Mouse (Mus musculus) bone marrow macrophage, adult 2 months (primary cell): Measurements from ENCODE around the gene Clk2. TPM values are rescaled to one million over a fixed set of nuclear protein-coding genes. Genes with fewer than 3 reads are reported as not detected.
A peak's percentile ranks its signal among the peaks of the same experiment; 100 is the strongest.

Source experiments
- H3K27ac ChIP-seq: 2 replicates; pipeline ENCODE4 v1.5.1; 2012; ENCODE audit warnings: low read depth, low read length; ENCODE audit not compliant: insufficient read depth
- H3K4me1 ChIP-seq: 2 replicates; pipeline ENCODE4 v1.6.1; 2012; ENCODE audit warnings: low read length; ENCODE audit not compliant: control insufficient read depth, insufficient read depth
- H3K4me3 ChIP-seq: 2 replicates; pipeline ENCODE4 v1.5.1; 2012; ENCODE audit warnings: mild to moderate bottlenecking, low read length, moderate library complexity; ENCODE audit not compliant: insufficient read depth
- CTCF ChIP-seq: IDR thresholded peaks from 2 replicates; pipeline ENCODE4 v1.5.1; 2012; ENCODE audit warnings: low read depth, mild to moderate bottlenecking, low read length, moderate library complexity
- POLR2A ChIP-seq: IDR thresholded peaks from 2 replicates; pipeline ENCODE4 v1.6.1; 2012; ENCODE audit warnings: mild to moderate bottlenecking, low read depth, low read length, borderline replicate concordance
- polyA plus RNA-seq: library from polyadenylated mRNA; stranded (reverse); fragments of >200 nt; gene quantifications from 2 replicates; pipeline ENCODE4 v1.2.4, GENCODE M21; 2012; ENCODE audit not compliant: missing spikeins, insufficient read depth, insufficient read length

Gene Clk2
- polyA plus RNA-seq, 1 experiment, result 52.5 TPM

DNA sequence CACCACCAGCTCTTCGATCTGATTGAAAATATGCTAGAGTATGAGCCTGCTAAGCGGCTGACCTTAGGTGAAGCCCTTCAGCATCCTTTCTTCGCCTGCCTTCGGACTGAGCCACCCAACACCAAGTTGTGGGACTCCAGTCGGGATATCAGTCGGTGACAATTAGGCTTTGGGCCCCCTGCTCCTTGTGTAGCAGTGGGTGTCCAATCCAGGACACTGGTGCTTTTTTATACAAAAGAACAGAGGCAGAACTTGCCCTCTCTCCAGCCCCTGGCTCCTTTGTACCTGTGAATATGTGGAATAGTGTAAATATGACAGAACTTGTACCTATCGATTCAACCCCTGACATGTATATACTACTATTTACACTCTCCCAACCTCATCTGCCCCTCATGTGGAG, 11.8 kb downstream of the Clk2 start:
- Histone ChIP-seq H3K4me1 (peaks cover 7% of the 10 kb centered on the region), H3K27ac (peak overlapping the region; percentile 22; the same call in 1 of the 2 replicates), H3K4me3 (no peak overlapping the region)
- no peak for TF ChIP-seq POLR2A
- TF ChIP-seq CTCF, result no peak

DNA sequence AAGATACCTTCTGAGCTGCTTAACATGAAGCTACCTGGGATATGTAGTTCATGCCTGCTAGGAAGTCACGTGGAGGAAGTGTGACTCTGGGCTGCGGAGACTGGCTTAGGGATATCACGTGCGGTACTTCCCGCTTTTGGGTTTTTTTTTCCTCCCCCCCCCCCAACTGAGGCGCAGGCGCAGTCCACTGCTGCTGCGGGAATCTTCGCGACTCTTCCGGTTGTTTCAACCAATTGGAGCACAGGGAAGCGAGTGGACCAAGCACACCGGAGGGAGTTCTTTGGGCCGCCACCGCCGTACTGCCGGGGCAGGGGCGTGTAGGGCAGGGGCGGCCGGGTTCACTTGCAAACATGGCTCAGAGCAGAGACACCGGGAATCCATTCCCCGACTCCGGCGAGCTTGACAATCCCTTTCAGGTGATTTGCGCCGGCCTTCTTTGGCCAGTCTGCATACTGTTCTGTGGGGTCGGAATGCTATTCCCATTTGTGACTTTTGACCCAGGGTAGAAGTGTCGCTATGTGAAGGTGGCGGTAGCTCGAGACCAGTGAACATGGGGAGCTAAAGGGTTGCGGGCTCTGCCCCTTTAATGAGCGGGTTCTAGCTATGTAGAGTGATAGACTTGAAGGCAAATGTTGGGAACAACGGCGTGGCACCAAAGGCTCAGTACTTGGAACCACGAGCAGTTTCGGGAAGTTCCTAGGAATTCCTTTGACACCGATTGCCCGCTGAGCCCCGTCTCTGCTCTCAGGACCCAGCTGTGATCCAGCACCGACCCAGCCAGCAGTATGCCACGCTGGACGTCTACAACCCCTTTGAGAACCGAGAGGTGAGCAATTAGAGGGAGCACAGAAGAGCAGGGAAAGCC, 12.9 kb downstream of the Clk2 start, which contains the start of gene Scamp3:
Gene Scamp3 (plus strand): TSS at position 232 of the 865 bp plus-strand sequence.
- Histone ChIP-seq H3K4me1 (peaks cover 7% of the 10 kb centered on the region), H3K27ac (peak within 1 kb of the TSS; percentile 64), H3K4me3 (peak within 1 kb of the TSS; percentile 74)
- TF ChIP-seq POLR2A, result no peak
- TF ChIP-seq CTCF, result no peak

DNA sequence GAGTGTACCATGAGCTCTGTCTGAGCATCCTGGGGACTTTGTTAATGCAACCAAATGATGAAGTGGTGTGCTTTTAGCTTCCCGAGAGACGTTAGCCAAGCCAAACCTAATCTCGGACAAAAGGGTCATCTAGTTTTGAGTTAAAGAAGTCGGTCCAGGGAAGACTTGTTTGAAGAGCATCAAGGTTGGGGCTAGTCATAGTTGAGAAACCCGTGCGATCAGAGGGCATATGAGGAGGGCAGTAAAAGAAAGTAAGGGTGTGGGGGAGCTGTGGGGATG, 13.5 kb downstream of the Clk2 start:
- Histone ChIP-seq H3K27ac (peak overlapping the region; percentile 64), H3K4me1 (peaks cover 7% of the 10 kb centered on the region)

DNA sequence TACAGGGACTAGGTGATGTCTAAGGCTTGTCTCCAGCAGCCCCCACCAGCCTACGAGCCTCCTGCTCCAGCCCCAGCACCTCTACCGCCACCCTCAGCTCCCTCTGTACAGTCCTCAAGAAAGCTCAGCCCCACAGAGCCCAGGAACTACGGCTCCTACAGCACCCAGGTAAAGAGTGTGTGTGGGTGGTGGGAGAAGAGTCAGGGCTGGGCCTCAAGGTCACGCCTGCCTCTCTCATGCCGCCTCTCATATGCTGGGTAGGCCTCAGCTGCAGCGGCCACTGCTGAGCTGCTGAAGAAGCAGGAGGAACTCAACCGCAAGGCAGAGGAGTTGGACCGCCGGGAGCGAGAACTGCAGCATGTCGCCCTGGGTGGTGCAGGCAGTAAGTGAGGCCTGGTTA, 14.5 kb downstream of the Clk2 start:
- no peak for TF ChIP-seq POLR2A
- TF ChIP-seq CTCF, result no peak

More for the DNA sequence above, 13.5 kb downstream of the Clk2 start:
- H3K4me3 ChIP-seq, result peak overlapping the region; percentile 74
- TF ChIP-seq POLR2A, result no peak
- TF ChIP-seq CTCF, result no peak

DNA sequence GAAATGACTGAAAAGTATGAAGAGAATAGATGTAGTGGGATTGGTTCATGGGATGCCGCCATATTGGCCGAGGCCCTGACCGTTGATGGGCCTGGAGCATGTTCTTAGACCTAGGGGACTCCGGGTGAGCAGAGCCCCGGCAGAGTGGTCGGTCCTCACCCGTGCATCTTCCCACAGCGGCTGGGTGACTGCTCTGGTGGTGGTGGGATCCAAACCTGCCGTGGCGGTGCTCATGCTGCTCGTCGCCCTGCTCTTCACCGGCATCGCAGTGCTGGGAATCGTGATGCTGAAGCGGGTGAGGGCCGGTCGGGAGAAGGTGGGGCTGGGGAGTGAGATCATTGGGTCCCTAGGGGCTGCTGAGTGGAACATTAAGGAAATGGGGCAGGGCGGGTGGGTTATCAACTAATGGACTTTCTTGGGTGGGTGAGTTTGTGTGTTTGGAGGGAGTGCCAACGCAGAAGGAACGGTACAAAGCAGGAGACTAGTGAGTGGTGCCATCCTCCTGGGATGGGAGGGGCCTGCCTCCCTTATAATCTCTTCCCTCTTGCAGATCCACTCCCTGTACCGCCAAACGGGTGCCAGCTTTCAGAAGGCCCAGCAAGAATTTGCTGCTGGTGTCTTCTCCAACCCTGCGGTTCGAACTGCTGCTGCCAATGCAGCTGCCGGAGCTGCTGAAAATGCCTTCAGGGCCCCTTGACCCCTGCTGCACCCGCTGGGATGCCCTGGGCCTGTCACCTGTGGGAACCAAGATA, 17.3 kb downstream of the Clk2 start:
- H3K4me1 ChIP-seq, result peaks cover 4% of the 10 kb centered on the region
- H3K27ac ChIP-seq, result no peak overlapping the region
- TF ChIP-seq CTCF (no peak), POLR2A (no peak)
- H3K4me3 ChIP-seq, result no peak overlapping the region

More for the DNA sequence above, 14.5 kb downstream of the Clk2 start:
- H3K4me1 ChIP-seq, result peaks cover 7% of the 10 kb centered on the region
- H3K27ac ChIP-seq, result no peak overlapping the region
- 0 out of 2 replicates have a peak overlapping the region, but pooled peaks have one; percentile 74 for H3K4me3 ChIP-seq

DNA sequence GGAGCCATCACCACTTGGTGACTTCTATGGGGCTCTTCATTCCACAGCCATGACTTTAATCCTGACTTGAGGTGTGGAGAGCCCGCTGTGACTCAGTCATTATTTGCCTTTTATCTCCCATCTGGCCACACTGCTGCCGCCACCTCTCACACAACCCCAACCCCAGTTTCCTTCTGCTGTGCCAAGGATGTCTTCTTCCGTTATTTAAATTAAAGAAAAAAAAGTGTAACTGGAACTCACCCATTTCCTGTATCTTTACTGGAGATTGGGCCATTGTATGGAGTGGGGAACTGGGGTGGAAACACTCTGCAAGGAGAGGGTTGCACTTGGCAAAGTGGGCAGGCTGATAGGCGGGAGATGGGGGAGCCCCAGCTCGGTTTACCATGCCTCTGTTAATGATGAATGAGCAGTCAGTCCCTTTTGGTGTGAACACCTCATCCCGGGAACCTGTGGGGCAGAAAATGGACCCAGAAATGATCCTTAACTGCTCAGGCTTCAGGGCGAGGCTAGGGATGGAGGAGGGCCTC, 18.0 kb downstream of the Clk2 start:
- peaks cover 4% of the 10 kb centered on the region for H3K4me1 ChIP-seq
- TF ChIP-seq POLR2A, result no peak
- H3K27ac ChIP-seq, result no peak overlapping the region
- H3K4me3 ChIP-seq, result no peak overlapping the region

DNA sequence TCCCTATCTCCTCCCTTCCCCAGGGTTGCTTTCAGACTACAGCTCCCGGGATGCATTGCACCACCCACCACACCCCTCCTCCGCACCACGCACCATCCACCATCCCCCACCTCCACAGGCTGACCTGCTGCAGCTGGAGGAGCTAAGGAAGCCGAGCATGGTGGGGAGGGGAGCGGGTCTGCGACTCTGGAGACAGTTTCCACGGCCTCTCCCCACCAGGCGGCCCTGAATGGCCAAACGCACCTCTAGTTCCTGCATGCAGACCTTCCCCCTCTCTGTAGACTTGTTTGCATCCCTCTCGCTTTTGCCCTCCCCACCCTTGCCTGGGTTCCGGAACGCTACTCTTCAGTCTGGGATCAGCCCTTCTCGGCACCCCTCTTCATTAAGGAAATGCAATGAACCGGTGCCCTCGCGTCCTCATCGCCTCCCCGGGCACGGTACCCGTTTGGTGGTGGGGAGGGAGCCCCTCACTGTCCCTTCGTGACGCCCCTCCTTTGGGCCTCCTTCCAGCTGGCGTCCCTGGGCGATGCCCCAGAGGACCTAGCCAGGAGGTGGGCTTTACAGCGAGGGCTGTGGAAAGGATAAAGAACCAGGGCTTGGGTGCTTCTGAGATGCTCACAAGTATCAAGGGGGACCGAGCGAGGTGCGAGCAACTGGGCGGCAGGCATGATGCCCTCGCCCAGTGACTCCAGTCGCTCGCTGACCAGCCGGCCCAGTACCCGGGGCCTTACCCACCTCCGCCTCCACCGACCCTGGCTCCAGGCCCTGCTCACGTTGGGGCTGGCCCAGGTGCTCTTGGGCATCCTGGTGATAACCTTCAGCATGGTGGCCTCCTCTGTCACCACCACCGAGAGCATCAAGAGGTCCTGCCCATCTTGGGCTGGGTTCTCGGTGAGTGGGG, 18.7 kb downstream of the Clk2 start, which contains the start of gene Fam189b:
Gene Fam189b (plus strand): TSS at position 86 of the 901 bp plus-strand sequence.
- no peak for TF ChIP-seq POLR2A
- no peak for TF ChIP-seq CTCF
- no peak within 1 kb of the TSS for H3K27ac ChIP-seq
- H3K4me3 ChIP-seq, result peak within 1 kb of the TSS; percentile 49
- H3K4me1 ChIP-seq, result peaks cover 4% of the 10 kb centered on the region

DNA sequence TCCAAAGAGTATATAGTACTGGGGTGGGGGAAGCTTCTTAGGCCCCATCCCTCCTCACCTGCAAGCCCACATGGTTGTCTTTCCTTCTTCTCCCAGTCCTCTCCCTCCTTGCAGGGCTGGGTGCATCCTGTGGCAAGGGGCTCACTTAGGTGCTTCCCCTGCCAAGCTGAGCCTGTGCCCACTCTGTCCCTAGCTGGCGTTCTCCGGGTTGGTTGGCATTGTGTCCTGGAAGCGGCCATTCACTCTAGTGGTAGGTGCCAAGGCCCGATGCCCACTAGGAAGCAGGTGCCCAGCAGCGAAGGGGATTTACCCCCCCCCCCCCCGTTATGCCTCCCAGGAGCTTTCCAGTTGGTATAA, 19.3 kb downstream of the Clk2 start:
- Histone ChIP-seq H3K27ac (no peak overlapping the region), H3K4me1 (peaks cover under 1% of the 10 kb centered on the region), H3K4me3 (no peak overlapping the region)
- no peak for TF ChIP-seq POLR2A

DNA sequence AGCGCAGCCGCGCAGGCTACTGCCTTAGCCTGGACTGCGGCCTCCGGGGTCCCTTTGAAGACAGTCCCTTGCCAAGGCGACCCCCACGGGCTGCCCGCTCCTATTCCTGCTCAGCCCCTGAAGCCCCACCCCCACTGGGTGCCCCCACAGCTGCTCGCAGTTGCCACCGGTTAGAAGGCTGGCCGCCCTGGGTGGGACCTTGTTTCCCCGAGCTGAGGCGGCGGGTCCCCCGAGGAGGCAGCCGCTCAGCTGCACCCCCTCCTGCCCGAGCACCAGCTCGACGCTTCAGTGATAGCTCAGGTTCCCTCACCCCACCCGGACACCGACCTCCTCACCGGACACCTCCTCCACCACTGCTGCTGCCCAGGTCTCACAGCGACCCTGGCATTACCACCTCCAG, 22.6 kb downstream of the Clk2 start:
- Histone ChIP-seq H3K4me1 (no peaks in the 10 kb centered on the region), H3K27ac (no peak overlapping the region), H3K4me3 (no peak overlapping the region)
- no peak for TF ChIP-seq POLR2A
